Mouse (Mus musculus): ENCODE measurements around the gene Ott. TPM values are rescaled to one million over a fixed set of nuclear protein-coding genes. Genes with fewer than 3 reads are reported as not detected.

Ott gene
- not detected in 2 replicates for total RNA-seq (2023)

GRCm38 (mm10) chrX:149073982-149074381, at the start of gene Ott:
Gene Ott (plus strand): TSS chrX:149074282.

Other genes starting within 250 kb of the Ott start
- not detected in 2 replicates for gene Luzp4, start 216.6 kb upstream of the Ott start, total RNA-seq (2023)
- gene Gm15093, start 198.1 kb downstream of the Ott start, total RNA-seq (2023): not detected in 2 replicates

Measured in neutrophil, adult 65 days (primary cell).